Mouse (Mus musculus) frontal cortex, postnatal 36 days (tissue): ENCODE measurements at regions not wholly inside any gene's neighbourhood (a gene's known extent, or its start where the extent isn't known, plus 50 kb on each side); places are given as distances from the start of the nearest gene placed in this dataset.

Source experiments
- DNase-seq, 2 experiments: peaks; one replicate each; pipeline ENCODE4 v3.0.0; 2022; ENCODE audit warnings: low spot score in 2 of 2

DNA sequence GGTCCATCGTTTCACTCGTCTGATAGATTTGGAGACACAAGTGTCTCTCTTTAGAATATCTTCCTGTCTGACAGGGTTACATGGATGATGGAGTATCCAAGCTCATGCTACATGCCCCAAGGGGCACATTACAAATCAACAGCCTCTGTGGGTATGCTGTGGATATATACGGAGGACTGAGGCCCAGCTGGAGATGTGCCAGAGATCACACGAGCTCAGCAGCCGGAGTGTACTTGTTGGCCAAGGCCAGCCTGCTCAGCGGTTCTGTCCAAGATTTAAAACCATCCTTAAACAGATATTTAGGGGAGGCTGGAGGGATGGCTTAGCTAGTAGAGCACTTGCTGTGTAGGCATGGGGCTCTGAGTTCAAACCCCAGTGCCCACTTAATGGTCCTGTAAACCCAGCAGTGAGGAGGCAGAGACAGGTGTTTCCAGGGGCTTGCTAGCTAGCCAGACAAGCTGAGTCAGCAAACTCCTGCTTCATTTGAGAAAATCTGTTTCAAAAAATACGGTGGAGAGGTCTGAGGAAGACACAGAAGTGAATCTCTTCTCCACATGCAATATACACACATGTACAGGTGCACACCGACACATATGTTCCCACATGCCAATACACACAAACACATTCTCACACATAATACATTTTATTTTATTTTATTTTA, 85.6 kb upstream of the Aldh1b1 start:
- DNase-seq: no peak

DNA sequence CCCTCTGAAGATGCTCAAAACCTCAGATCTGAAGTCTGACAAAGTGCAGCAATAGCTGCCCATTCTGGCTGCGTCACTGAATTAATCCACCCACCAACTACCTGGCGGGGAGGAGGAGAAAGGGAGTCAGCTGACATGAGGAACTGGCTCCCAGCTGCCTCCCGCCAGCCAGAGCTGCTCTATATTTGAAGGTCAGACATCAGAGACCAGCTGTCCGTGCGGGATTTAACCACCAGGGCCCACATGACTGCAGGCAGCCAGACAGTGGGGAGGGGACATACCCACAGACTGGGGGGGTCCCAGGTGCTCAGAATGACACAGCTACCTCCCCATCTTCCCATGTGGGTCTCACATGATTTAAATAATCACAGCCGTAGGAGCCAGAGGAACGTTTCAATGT, 94.8 kb upstream of the Aldh1b1 start:
- DNase-seq: no peak

DNA sequence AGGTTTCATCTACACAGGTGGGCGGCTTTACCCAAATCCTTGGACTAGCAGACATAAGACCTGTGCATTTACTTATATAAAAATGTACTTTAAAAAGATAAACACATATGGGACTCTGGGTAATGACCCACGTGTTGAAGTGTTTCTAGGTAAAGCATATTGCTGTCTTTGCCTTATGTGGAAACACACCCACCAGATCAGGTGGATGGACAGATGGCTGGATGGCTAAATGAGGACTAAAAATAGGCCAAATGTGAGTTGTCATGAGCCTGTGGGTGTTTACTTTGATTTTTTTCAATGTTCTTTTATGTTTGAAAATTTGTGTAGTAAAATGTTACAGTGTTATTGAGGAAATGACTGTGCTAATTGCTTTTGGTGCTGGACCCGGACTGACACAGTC, 99.2 kb upstream of the Aldh1b1 start:
- peak; percentile 48 to 87 for DNase-seq

DNA sequence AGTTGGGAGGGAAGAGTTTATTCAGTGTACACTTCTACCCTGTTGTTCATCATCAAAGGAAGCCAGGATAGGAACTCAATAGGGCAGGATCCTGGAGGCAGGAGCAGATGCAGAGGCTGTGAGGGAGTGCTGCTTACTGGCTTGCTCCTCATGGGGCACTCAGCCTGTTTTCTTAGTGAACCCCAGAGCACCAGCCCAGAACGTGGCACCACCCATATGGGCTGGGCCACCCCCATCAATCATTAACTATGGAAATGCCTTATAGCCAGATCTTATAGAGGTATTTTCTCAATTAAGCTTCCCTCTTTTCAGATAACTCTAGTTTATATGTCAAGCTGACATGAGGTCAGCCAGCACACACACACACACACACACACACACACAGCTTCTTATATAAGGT, 103.6 kb upstream of the Aldh1b1 start:
- no peak for DNase-seq

DNA sequence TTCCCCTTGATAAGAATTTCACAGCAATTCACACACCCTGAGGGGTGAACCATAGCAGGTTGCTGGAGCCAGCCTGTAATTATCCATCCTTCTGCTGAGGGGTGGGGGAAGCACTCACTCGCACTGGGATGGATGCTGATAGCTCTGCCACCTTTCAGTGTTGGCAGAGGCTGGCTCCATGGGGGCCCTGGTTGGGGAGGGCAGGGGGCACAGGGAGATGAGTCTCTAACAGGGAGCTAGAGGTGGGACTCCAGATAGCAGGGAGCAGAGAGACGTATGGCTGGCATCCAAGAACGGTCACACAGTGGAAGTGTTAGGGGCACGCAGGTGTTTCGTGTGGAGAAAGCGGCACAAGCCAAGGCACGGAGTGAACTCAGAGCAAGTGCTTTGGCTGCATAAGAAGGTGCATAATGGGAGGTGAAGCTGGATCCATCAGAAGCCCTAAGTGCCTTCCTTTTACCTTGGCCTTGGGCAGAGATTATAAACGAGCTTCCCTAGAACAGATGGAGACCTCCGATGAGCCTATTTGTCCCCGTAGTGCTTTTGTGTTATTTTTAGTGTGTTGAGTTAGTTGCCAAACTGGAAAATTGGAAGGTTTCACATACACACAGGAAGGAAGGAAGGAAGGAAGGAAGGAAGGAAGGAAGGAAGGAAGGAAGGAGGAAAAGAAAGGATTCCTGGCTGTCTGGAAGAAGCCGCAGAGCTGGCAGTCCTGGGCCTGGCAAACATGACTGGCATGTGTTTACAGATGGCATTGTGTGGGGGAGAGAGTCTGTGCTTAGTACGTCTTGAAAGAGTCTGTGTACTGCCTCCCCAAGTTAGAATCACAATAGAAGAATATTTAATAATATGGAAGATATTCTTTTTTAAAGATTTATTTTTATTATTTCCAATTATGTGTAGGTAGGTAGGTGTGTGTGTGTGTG, 108.6 kb upstream of the Aldh1b1 start:
- DNase-seq: no peak

DNA sequence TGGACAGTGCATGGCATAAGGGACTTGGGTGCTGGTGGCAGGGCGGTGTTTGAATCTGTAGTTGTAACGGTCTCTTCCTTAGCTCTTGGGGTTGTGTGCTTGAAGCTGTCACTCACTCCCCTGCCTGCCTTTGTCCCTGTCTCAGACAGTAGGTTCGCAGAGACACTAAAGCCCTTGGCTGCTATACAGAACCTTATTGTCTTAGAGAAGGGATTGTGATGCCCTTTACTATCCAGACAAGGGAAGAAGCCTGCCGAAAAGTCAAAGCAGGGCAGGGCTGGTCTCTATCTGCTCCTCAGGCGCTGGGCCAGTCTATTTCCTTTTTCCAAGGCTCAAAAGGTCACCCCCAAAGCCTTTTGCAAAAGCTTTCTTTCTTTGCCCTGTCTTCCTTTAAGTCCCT, 109.2 kb upstream of the Aldh1b1 start:
- no peak for DNase-seq

DNA sequence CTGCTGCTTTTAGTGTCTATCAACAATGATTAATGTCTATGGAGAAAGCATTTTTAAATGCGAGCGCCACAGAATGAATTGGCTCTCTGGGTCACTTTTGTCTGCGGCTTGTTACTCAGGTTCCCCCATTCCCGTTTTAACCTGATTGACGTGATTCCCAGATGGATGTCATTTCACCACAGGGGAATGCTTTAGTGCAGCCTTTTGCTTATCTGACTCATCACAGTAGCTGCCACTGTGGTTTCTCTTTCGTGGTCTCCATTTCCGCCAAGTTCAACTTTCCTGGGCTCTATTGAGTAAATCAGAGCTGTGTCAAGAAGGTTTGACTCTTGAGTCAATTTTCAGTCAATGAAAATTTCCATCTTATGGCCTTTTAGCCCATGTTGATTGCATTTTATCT, 110.6 kb upstream of the Aldh1b1 start:
- DNase-seq: no peak

DNA sequence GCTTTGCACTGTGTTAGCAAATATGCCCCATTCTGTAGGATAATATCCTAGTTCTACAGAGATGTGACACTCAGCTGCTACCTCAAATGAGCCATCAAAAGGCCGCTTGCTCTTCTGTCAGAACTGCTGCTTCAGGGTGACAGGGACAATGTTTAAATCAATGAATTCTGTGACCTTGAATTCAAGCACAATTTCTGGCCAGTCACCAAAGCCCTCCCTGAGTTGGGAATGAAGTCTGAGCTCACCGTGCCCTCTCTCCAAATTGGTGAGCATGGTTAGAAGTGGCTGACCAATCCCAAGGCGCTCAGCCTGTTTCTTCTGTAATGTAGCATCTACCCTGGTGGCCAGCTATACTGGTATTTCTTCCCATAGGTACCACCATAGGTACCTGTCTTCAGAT, 113.8 kb upstream of the Aldh1b1 start:
- DNase-seq: no peak

DNA sequence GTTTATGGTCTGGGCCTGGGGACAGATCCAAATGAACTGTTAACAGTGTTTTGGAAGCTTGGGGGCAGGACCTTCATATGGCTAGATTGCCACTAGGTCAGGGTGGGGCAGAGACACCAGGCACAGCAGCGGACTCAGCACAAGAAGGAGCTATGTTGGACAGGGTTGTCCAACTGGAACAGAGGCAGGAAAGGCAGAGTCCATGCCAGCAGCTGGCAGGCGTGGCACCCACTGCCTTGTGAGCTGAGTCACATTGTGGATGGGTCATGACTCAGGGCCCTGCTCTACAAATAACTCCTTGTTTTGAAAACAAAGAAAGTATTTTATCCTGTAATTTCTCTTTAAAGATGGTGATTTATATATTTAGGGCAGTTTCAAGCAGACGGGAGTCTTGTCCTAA, 115.6 kb upstream of the Aldh1b1 start:
- no peak for DNase-seq

DNA sequence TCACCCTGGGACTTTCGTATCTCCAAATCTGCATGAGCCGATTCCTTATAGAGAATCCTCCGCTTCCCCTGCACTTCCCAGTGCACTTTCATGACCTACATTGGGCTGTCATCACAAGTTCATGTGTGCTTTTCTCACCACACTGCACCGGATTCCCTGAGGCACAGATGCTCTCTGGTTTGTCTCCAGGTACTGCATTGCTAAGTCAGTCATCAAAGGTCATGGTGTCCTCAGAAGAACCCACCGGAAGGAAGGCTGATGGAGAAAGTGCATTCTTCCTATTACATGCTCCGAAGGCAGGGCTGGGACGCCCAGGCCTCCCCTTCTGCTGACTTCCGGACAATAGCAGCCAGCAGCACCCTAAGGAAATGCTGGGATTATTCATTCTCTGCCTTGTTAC, 116.1 kb upstream of the Aldh1b1 start:
- DNase-seq: no peak

DNA sequence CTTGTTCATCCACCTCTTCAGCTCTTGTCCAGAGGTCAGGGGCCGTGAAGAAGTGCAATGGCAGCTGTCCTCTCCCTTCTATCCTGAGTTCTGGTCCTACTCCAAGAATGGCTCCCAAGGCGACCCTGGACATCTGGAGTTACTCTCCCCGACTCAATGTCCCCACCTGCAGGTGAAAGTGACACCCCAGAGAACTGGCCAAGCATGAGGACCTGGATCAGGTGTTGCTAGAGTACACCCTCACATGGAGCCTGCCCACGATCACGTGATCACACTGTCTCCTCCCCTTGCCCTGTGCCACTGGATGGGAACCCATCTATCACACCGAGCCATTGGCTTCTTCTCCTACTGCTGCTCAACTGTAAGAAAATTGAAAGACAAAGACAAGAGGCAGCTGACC, 122.7 kb upstream of the Aldh1b1 start:
- no peak for DNase-seq

DNA sequence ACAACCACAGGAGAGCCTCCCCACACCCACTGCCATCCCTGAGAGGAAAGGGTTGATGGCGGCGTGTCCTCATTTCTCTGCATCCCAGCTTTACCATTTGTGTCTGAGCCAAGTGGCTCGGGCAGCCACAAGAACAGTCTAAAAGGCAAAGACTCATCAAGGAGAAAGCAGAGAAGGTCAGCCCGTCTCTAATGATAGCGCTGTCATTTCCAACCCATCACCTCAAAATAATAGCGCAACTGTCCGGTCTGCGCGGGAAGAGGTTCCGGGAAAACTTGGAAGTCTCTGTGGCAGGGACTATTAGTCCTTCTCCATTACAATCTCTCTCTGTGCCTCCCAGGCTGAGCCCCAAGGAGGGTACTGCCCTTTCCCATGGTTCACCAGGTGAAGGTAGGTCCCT, 124.5 kb upstream of the Aldh1b1 start:
- DNase-seq: no peak

DNA sequence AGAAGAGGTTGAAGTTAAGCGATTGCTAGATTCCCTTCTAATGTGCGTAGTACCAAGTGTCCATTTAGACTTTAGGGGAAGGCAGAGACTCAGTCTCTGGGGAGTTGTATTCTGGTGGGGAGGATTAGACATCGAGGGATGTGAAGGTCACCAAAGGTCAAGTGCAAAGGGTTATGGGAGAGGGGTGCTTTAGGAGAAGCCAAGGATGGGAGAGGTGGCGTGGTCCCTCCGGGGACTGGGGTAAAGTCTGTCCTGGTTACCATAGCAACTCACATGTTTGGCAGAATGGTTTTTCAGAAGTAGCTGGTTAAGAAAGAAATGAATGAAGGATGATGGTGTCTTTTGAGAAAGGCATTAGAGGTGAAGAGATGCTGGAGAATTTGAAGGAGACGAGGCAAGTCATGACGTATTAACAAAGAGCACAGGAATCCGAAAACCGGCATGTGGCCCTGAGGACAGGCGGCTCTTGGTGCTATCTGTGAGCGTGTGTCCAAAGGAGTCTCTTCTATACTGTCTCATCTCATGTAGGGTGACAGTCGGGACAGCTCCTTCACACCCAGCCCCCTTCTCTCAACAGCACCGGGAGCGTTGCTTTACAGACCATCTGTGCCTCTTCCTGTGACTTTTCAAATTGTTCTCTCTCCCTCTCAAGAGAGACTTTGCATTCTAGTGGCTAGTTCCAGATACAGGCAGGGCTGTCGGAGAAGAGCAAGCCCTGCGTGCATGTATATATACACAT, 125.6 kb upstream of the Aldh1b1 start:
- peak; percentile 39 to 64 for DNase-seq

DNA sequence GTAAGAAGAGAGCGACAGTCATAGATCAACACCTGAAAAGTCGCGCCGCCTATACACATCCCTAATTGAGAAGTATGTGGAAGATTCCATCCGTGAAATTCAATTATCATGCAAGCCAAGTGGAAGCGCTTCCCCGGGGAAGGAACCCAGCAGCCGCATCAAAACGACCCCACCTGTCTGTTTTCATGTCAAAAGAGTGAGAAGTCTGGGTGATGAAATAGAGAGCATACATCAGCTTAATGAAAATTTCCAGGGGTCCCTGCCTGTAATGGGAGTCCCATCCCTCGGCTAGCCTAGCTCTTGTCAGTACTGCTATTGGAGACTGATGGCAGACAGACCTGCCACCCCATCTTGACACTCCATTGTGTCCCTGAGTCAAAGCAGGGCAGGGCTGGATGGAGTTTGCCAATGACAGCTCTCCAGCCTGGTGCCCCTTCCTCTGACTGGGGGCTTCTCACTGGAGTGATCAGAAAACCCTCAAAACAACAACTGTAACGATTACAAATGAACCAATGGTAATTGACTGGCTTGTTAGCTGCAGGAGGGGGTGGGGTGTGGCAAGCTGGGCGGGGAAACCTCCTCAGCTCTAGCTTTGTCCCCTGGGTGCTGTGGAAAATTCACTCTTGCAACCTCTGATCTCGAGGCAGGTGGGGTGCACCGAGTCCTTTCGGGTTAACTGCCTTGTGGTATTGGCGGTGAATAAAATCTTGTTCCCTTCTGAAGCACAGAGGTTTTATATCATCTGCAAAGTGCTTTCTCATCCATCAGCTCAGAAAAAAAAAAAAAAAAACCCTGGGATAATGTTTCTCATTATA, 126.4 kb upstream of the Aldh1b1 start:
- no peak for DNase-seq

DNA sequence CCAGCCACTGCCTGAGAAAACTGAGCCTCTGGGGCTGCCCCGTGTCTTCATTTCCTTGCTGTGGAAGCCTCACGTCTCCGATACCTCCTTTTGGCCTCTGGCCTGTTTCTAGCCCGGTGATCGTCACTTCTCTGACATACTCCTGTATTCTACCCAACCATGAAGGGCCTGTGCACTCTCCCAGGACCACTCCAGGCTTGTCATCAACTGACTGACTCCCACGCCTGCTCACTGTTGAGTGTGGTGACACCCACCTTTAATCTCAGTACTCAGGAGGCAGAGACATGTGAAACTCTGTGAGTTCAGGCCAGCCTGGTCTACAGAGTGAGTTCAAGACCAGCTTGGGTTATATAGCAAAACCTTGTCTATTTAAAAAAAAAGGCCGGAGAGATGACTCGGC, 132.1 kb upstream of the Shb start:
- no peak for DNase-seq

DNA sequence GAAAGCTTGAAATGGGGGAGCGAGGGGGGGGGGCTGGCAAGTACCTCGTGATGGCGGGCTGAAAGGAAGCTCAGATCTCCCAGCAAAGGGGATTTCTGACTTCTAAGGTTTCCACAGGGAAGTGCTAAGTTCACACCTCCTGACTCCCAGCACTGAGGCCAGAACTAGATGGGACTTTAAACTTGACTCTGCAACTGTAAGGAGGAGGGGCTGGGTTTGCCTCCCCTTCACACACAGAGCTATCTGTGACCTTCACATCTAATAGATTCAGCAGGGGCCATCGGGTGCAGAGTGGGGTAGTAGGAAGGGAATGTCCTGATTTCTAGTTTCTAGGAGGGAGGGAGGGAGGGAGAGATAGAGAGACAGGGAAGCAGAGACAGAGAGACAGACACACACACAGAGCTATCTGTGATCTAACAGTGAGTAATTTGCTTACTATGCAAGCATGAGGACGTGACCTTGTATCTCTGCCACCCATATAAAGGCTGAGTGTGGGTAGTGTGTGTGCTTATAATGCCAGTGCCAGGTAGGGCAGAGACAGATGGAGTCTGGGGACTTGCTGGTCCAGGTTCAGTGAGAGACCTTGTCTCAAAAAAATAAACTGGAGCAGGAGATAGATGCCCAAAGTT, 125.2 kb upstream of the Shb start:
- no peak for DNase-seq

DNA sequence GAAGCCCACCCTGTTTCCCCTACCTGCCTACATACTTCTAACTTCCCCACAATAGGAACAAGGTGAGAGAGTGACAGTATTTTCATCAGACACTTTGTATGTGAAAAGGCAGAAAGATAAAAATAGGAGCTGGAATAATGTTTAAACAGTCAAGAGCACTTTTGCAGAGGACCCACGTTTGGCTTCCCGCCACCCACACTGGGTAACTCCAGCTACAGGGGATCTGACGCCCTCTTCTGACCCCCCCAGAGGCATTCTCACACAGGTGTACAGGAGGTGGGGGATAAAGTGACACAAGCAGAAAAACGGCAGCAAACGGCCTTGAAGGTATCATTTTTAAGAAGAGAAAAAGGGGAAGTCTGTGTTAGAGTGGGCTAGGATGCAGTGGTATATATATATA, 123.5 kb upstream of the Shb start:
- no peak for DNase-seq

DNA sequence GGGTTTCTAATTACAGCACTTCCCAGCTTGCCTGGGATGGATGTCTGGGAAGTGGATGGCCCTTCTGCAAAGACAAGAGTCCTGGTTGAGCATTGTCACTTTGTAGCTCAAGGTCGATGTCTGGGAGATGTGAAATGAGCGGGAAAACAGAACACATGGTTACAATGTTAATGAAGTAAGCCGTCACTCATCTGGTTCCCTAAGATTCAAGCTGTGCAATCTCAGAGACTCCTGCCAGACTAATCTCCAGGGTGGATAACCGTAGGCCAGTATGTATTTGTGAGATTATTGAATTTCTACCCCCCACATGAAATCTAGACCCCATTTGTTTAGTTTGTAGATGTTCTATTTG, 122.5 kb upstream of the Shb start:
- no peak for DNase-seq

DNA sequence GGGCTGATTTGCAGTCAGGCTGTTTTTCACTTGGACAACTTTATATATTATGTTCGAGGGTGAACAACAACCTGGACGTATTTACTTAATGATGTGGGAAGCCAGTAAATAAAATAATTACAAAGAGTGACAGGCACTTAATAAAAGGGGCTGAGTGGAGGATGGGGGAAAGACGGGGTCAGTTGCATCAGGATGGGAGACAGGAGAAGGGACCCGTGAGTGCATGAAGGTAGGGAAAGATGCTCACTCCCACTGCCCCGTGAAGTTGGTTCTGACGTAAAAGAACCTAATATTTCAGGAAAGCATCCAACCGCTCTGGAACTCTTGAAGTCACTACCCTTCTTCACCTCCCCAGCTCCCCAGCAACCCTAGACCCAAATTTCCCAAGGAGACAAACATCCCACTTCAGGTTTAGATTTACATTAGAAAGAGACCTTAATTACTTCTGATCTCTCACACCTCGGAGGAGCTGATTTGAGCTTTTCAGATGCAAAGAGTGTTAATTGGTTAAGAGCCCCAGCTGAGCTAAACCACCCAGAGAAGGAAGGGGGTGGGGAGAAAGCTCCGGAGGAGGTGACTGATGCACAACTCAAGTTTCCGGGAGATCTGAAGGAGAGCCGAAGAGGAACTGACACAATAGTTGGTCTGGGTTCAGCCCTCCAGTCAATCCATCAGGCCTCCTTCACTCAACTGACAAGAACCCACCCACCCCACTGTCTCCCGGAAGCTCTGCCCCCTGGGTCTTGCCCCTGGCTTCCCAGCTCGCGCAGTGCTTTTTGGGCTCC, 121.9 kb upstream of the Shb start:
- no peak for DNase-seq

DNA sequence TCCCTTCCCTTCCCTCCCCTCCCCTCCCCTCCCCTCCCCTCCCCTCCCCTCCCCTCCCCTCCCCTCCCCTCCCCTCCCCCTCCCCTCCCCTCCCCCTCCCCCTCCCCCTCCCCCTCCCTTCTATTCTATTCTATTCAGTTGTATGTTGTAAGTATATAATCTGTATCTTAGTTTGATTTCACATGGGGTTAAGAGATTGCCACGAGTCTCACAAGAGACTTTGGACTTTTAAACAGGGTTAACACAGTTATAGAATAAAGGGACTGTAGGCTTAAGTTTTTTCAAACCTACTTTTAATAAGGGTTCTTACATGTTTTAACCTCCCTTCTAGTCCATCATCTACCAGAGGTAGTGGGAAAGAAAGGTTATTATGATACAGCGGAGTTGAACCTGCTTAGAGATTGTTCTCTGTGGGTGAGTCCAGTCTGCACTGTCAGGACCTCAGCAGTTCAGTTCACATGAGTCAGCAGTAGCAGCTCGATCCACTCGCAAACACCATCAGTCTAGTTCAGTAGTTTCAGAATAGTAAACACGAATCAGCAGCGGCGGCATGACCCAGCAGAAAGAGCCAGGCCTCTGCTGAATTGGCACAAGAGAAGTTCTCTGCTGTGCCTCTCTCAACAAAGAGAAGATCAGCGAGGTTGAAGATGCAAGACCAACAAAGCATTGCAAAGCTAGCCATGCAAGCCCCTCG, 116.8 kb upstream of the Shb start:
- no peak for DNase-seq
